Mouse (Mus musculus): Measurements from ENCODE around the gene Rasl10b. TPM values are rescaled to one million over a fixed set of nuclear protein-coding genes. Genes with fewer than 3 reads are reported as not detected.

Gene Rasl10b
- total RNA-seq, 2 experiments from 2014 or later: 258 to 277 TPM

- intact Hi-C loops (cut with DNase I): loop anchor here (2.0 kb wide), 2 partner anchors 68 to 98 kb away; no protein-coding TSS in a partner anchor
- DNase-seq (ENCODE audit: low spot score in 2 of 2): peak; percentile 80
These were observed 15.7 kb downstream of the Rasl10b start for GRCm38 (mm10) chr11:83424681-83425080.

- no peak for DNase-seq (ENCODE audit: low spot score in 2 of 2)
- intact Hi-C loops (cut with DNase I): no loop called here
These were observed 18.0 kb downstream of the Rasl10b start for GRCm38 (mm10) chr11:83426964-83427363.

- intact Hi-C loops (cut with DNase I): no loop called here
- DNase-seq (ENCODE audit: low spot score in 2 of 2): no peak
These were observed 20.4 kb downstream of the Rasl10b start, which contains the start of gene Gas2l2 for GRCm38 (mm10) chr11:83429355-83429754. Gene Gas2l2 (minus strand): TSS chr11:83429455.

GRCm38 (mm10) chr11:83432533-83432932, 23.6 kb downstream of the Rasl10b start:
- no peak for DNase-seq (ENCODE audit: low spot score in 2 of 2)
- intact Hi-C loops (cut with DNase I): no loop called here

GRCm38 (mm10) chr11:83437377-83437776, 28.4 kb downstream of the Rasl10b start, which contains the start of gene 1700020L24Rik:
Gene 1700020L24Rik (plus strand): TSS chr11:83437677.
- no peak for DNase-seq (ENCODE audit: low spot score in 2 of 2)
- intact Hi-C loops (cut with DNase I): no loop called here

- DNase-seq (ENCODE audit: low spot score in 2 of 2): no peak
- intact Hi-C loops (cut with DNase I): loop anchor here (1.0 to 10.0 kb wide), 3 partner anchors 33 to 299 kb away; no protein-coding TSS in a partner anchor
These were observed 30.6 kb downstream of the Rasl10b start for GRCm38 (mm10) chr11:83439426-83440060.

GRCm38 (mm10) chr11:83440081-83441064, 31.4 kb downstream of the Rasl10b start:
- intact Hi-C loops (cut with DNase I): loop anchor here (1.0 to 10.0 kb wide), 3 partner anchors 32 to 298 kb away; no protein-coding TSS in a partner anchor
- DNase-seq (ENCODE audit: low spot score in 2 of 2): peak; percentile 86

GRCm38 (mm10) chr11:83441235-83441634, 32.3 kb downstream of the Rasl10b start:
- intact Hi-C loops (cut with DNase I): loop anchor here (2.0 to 10.0 kb wide), 2 partner anchors 194 to 298 kb away; no protein-coding TSS in a partner anchor
- no peak for DNase-seq (ENCODE audit: low spot score in 2 of 2)

GRCm38 (mm10) chr11:83442596-83443267, 33.8 kb downstream of the Rasl10b start:
- intact Hi-C loops (cut with DNase I): loop anchor here (10.0 kb wide), 1 partner anchor 192 kb away; no protein-coding TSS in a partner anchor

GRCm38 (mm10) chr11:83443824-83444223, 34.9 kb downstream of the Rasl10b start:
- no peak for DNase-seq (ENCODE audit: low spot score in 2 of 2)
- intact Hi-C loops (cut with DNase I): loop anchor here (10.0 kb wide), 1 partner anchor 191 kb away; no protein-coding TSS in a partner anchor

More at GRCm38 (mm10) chr11:83442596-83443267, 33.8 kb downstream of the Rasl10b start:
- peak; percentile 74 to 82 for DNase-seq (ENCODE audit: low spot score in 2 of 2)

GRCm38 (mm10) chr11:83445001-83445400, 36.1 kb downstream of the Rasl10b start:
- no peak for DNase-seq (ENCODE audit: low spot score in 2 of 2)
- intact Hi-C loops (cut with DNase I): loop anchor here (10.0 kb wide), 1 partner anchor 190 kb away; no protein-coding TSS in a partner anchor

- intact Hi-C loops (cut with DNase I): loop anchor here (10.0 kb wide), 1 partner anchor 187 kb away; no protein-coding TSS in a partner anchor
- no peak for DNase-seq (ENCODE audit: low spot score in 2 of 2)
These were observed 38.7 kb downstream of the Rasl10b start for GRCm38 (mm10) chr11:83447612-83448011.

- intact Hi-C loops (cut with DNase I): loop anchor here (10.0 kb wide), 1 partner anchor 187 kb away; no protein-coding TSS in a partner anchor
- no peak for DNase-seq (ENCODE audit: low spot score in 2 of 2)
These were observed 39.3 kb downstream of the Rasl10b start for GRCm38 (mm10) chr11:83448021-83448926.

- intact Hi-C loops (cut with DNase I): loop anchor here (10.0 kb wide), 1 partner anchor 186 kb away; no protein-coding TSS in a partner anchor
- DNase-seq (ENCODE audit: low spot score in 2 of 2): no peak
These were observed 39.9 kb downstream of the Rasl10b start for GRCm38 (mm10) chr11:83448927-83449236.

- intact Hi-C loops (cut with DNase I): loop anchor here (10.0 kb wide), 1 partner anchor 186 kb away; no protein-coding TSS in a partner anchor
- no peak for DNase-seq (ENCODE audit: low spot score in 2 of 2)
These were observed 40.4 kb downstream of the Rasl10b start for GRCm38 (mm10) chr11:83449298-83449697.

GRCm38 (mm10) chr11:83450550-83450949, 41.6 kb downstream of the Rasl10b start:
- intact Hi-C loops (cut with DNase I): no loop called here
- DNase-seq (ENCODE audit: low spot score in 2 of 2): no peak

GRCm38 (mm10) chr11:83451281-83451680, 42.3 kb downstream of the Rasl10b start:
- intact Hi-C loops (cut with DNase I): no loop called here
- no peak for DNase-seq (ENCODE audit: low spot score in 2 of 2)

- no peak for DNase-seq (ENCODE audit: low spot score in 2 of 2)
- intact Hi-C loops (cut with DNase I): no loop called here
These were observed 45.6 kb downstream of the Rasl10b start for GRCm38 (mm10) chr11:83454548-83454947.
